Mouse (Mus musculus): ENCODE data around the gene Naglu. TPM values are rescaled to one million over a fixed set of nuclear protein-coding genes. Genes with fewer than 3 reads are reported as not detected.

The Naglu gene
- total RNA-seq, 2 experiments from 2014 or later, result 9.9 to 10.0 TPM

- intact Hi-C loops (cut with DNase I), result no loop called here
- DNase-seq, result no peak
These were observed 10.6 kb downstream of the Naglu start for GRCm38 (mm10) chr11:101080421-101080820.

DNA sequence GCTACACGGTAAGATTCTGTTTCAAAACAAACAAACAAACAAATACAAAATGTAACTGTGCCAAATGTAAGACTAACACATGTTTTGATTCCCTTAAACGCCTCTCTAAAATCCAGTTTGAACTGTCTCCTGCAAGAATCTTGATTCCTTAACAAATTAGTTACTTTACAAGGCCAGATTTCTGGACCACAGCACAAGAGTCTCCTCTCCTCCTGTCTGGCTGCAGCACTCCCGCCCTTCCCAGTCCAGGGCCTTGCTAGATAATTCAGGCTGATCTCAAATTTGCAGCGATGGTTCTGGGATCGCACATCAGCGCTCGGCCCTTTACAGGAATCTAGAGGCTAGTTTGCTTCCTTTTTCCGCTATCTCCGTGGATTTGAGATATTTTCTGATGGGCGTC lies 11.8 kb downstream of the Naglu start:
- intact Hi-C loops (cut with DNase I), result loop anchor here (1.0 kb wide), 1 partner anchor 94 kb away; the partner anchor contains the start of gene Ccr10
- DNase-seq, result peak in 1 of 2 experiments; percentile 23

DNA sequence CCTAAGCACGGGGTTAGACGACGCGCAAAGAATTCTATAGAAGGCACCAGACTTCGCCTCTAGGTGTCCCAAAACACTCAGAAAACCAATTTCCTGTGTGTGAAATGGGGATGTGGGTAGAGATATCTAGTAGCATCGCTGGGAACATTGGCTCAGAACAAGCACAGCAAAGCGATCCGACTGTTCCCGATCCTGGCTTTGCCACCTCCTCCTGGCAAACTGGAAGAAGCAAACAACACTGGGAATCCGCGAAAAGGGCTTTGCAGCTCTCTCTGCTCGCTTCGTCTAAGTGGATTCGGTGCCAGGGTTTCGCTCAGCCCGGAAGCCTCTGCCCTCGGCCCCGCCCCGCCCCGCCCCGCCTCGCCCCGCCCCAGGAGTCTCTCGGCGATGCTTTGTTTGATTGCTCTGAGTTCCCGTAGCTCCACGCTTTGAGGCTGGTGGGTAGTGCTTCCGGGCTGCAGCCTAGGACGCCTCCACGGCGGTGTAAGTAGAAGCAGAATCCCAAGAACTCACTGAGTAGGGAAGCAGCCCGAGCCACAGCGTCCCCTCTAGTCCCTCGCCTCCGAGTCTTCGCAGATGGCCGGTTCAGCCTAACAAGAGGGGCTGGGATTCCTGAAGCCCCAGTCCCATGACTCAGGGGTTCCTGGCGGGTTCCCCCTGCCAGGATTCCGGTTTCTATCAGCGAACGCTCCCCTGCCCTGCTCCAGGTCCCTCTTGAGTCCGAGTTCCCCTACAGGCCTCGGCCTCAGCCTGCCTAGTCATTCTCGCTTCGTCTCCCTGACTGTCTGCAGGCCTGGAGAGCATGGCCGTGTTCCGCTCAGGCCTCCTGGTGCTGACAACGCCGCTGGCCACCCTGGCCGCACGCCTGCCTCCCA lies 12.6 kb downstream of the Naglu start, which contains the start of gene Coasy:
Gene Coasy, plus strand, starts transcription at position 358 of the 875 bp plus-strand sequence.
- DNase-seq, result peak; percentile 90
- intact Hi-C loops (cut with DNase I), result loop anchor here (1.0 kb wide), 1 partner anchor 93 kb away; the partner anchor contains the start of gene Ccr10

- DNase-seq, result peak in 1 of 2 experiments; percentile 46
- intact Hi-C loops (cut with DNase I), result no loop called here
These were observed 13.4 kb downstream of the Naglu start for GRCm38 (mm10) chr11:101083083-101083697.

DNA sequence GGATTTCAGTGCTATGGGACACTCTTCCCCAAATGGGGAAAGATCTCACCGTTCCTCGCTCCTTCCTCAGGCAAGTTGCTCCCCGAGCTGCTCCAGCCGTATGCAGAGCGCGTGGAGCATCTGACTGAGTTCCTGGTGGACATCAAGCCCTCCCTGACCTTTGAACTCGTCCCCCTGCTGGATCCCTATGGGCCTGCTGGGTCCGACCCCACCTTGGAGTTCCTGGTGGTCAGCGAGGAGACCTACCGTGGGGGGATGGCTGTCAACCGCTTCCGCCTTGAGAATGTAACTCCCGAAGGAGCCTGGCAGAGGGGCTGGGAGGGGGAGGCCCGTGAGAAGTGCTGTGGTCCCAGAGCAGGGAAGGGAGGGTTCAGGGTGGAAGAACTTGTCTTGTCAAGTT lies 14.4 kb downstream of the Naglu start:
- intact Hi-C loops (cut with DNase I), result no loop called here
- DNase-seq, result no peak

- DNase-seq, result no peak
- intact Hi-C loops (cut with DNase I), result no loop called here
These were observed 15.0 kb downstream of the Naglu start for GRCm38 (mm10) chr11:101084811-101085210.

GRCm38 (mm10) chr11:101085617-101086322 lies 16.0 kb downstream of the Naglu start:
- intact Hi-C loops (cut with DNase I), result no loop called here
- no peak for DNase-seq

GRCm38 (mm10) chr11:101086323-101086674 lies 16.5 kb downstream of the Naglu start:
- intact Hi-C loops (cut with DNase I), result no loop called here
- peak in 1 of 2 experiments; percentile 47 for DNase-seq

DNA sequence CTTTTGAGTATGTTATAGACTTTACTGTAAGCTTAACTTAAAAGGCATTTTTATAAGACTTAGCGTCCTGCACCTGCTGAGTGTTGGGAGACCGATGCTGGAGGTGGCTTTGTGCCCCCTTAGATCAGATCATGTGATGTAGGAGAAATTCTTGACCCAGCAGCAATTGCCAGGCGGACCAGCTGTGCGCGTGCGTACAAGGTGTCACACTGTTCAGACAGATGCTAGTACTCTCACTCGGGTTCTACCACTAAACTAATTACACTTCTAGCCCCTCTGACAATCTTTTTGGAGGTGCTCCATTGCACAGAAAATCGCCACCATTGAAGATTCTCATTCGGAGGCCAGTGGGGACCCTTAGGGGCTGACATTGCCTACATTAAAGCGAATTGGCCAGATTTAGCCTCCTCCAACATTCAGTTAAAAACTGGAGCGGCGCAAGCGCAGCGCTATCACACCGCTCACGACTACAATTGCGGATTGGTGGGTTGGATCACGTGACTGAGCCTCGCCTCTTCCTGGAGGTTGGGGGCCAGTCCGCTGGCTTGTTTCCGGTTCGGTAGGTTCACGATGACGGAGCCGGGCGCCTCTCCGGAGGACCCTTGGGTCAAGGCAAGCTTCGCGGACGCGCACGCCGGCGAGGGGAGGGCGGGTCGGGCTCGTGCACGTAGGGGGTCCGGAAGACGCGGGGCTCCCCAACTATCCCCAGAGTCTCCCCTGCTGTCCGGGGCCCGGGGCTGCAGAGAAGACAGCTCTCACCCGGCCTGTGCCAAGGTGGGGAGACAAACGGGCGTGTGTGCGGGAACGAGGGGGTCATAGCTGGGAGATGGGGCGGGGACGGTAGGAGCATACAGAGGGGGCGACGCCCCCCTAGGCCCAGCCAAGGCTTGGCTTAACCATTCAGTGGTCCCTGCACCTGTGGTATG lies 17.2 kb downstream of the Naglu start, which contains the start of gene Mlx:
Gene Mlx, plus strand, starts transcription at position 522 of the 926 bp plus-strand sequence.
- peak; percentile 93 to 95 for DNase-seq
- intact Hi-C loops (cut with DNase I), result no loop called here

GRCm38 (mm10) chr11:101087682-101088055 lies 17.9 kb downstream of the Naglu start:
- no peak for DNase-seq

DNA sequence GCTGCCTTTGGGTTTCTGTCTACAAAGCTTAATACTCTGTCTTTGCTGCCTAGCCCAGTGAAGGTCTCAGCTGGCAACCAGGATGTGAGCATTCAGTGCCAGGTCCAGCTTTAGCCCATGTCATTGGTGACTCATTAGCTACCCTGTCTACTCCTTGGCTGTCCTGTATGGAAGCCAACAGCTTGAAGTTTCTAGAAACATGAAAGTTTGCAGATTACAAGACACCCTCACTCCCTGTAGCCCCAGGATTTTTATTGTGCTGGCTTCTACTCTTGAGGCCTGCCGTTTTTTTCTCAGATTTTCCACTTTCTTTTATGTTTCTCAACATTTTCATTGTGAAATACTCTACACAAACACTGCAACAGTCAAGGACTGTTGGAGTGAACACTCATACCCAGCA lies 20.1 kb downstream of the Naglu start:
- intact Hi-C loops (cut with DNase I), result loop anchor here (10.0 kb wide), 1 partner anchor 215 kb away; the partner anchor contains the start of gene Becn1

More at GRCm38 (mm10) chr11:101087682-101088055, 17.9 kb downstream of the Naglu start:
- intact Hi-C loops (cut with DNase I), result no loop called here

DNA sequence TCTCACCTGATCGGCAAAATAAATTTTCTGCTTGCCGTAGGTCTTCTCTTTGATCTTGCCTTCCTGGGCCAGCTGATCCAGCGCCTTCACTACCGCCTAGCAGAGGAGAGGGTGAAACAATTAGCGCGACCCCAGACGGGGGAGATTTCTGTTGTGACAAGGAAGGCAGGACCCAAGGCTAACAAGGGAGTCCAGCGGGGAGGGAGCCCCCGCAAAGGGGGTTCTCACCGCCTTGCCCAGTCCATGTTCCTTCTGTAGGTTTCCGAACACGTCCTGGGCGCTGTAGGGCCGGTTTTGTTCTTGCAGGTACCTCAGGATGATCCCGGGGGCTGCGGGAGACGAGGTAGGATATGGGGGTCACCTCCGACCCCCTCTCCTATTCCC lies 25.1 kb downstream of the Naglu start:
- DNase-seq, result no peak
- intact Hi-C loops (cut with DNase I), result loop anchor here (1.0 to 10.0 kb wide), 2 partner anchors 79 to 210 kb away; partner anchors contain the start of gene Becn1

More for the DNA sequence above, 20.1 kb downstream of the Naglu start:
- DNase-seq, result no peak

DNA sequence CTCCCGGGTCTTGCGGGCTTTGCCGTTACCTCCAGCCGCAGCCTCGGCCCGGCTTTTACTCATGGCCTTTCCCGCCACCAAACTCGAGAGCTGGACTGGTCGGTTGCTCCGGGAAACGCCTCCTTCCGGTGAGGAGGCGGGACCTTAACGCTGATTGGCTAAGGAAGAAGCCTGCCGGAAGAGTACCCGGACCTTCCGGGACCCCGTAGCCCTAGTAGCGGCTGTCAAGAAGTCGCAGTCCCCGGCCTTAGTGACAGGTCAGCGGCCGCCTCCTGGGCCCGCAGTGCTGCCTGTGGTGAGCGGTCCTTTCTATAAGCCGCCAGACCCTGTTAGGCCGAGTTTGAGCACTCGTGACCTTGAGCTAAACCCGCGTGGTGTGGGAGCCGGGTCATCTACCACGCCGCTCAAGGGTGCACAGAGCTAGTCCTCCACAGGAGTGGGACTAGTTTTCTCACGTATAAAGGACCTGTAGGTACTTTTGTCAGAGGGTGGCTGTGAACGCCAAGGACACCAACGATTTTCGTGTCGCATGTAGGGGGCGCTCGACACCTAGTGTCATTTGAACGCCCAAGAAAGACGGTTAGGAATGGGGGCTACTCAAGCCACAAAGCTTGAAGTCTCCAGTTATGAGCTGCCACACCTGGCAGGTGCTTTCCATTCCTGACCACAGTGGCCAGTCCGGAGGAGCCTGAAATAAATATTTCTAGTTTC lies 25.7 kb downstream of the Naglu start, which contains the start of gene Psmc3ip:
Gene Psmc3ip, minus strand, starts transcription at position 123 of the 711 bp plus-strand sequence.
- intact Hi-C loops (cut with DNase I), result loop anchor here (1.0 to 10.0 kb wide), 2 partner anchors 79 to 209 kb away; partner anchors contain the start of gene Becn1
- peak; percentile 98 to 99 for DNase-seq

- intact Hi-C loops (cut with DNase I), result loop anchor here (10.0 kb wide), 1 partner anchor 207 kb away; the partner anchor contains the start of gene Becn1
- no peak for DNase-seq
These were observed 28.4 kb downstream of the Naglu start for GRCm38 (mm10) chr11:101098231-101098630.

DNA sequence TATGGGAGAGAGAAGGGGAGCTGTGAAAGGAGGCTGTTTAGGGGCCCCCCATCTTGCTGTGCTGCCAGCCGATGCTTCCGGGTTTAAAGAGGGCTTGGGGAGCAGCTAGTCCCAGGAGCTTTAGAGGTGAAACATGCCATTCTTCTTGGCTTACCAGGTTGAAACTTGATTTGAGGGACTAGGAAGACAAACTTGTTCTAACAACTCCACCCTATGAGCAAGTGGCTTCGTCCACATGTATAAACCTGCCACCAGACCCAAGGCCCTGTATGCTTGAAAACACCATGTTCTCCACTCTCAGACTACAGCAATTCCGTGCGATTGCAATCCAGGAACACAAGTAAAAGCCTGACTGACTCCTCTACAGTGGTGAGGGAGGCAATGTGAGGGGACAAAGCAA lies 33.2 kb downstream of the Naglu start:
- DNase-seq, result no peak
- intact Hi-C loops (cut with DNase I), result no loop called here

GRCm38 (mm10) chr11:101109351-101109750 lies 39.5 kb downstream of the Naglu start:
- intact Hi-C loops (cut with DNase I), result no loop called here
- no peak for DNase-seq

- intact Hi-C loops (cut with DNase I), result no loop called here
- no peak for DNase-seq
These were observed 40.9 kb downstream of the Naglu start for GRCm38 (mm10) chr11:101110708-101111107.

GRCm38 (mm10) chr11:101111178-101111577 lies 41.4 kb downstream of the Naglu start:
- intact Hi-C loops (cut with DNase I), result no loop called here

GRCm38 (mm10) chr11:101112186-101112585 lies 42.4 kb downstream of the Naglu start:
- intact Hi-C loops (cut with DNase I), result no loop called here
- no peak for DNase-seq

More at GRCm38 (mm10) chr11:101111178-101111577, 41.4 kb downstream of the Naglu start:
- DNase-seq, result no peak
